Mouse (Mus musculus): ENCODE data around the gene Nme1.

GRCm38 (mm10) chr11:93986298-93986697 is 18.0 kb upstream of the Nme1 start:
- TF ChIP-seq CTCF (IDR thresholded peaks at IDR 0.05; ENCODE audit: control insufficient read depth, insufficient read depth, low read length) (no peak), POLR2A (IDR thresholded peaks at IDR 0.05; ENCODE audit: borderline replicate concordance, control insufficient read depth, low read depth, low read length) (no peak)
